ENCODE assay signal across 12 mouse cellular contexts in the genomic region with DNA sequence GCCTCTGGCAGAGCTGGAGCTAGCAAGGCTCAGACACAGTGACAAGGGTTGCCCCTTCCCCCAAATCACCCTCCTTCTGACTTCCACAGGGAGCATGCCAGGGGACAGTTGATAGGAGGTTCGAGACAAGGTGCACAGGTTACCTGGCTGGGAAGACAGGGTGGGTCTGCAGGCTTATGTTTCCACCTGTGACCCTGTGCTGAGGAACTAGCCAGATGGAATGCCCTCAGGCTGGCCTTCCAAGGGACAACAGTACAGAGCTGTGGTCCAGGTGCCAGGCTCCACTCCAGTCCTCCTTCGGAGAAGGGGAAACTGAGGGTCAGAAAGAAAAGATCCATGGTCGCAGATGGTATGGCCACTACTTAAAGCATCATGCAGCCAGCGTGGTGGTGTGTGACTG.
"Had no signal": no experiment of that assay in that cellular context is flagged by ENCODE, and none has a peak within 500 bp of the region (broad histone marks: within the 10 kb centered on the region; RNA-seq: fewer than 3 reads in every experiment).

No protein-coding gene starts in this region.

- ATAC-seq: intestine, embryonic 16.5 days; liver, embryonic 12.5 days had no signal

- H3K9ac ChIP-seq: heart, embryonic 12.5 days; hindbrain, embryonic 12.5 days; hindbrain, embryonic 15.5 days; kidney, embryonic 15.5 days; limb, embryonic 13.5 days; limb, embryonic 15.5 days; liver, embryonic 12.5 days; liver, embryonic 14.5 days had no signal

- H3K36me3 ChIP-seq: heart, embryonic 10.5 days; heart, embryonic 12.5 days; kidney, embryonic 15.5 days; limb, embryonic 13.5 days; limb, embryonic 15.5 days; liver, embryonic 12.5 days had no signal

- H3K4me3 ChIP-seq: gastrocnemius, adult 2 months; heart, embryonic 10.5 days; heart, embryonic 12.5 days; hindbrain, embryonic 12.5 days; hindbrain, embryonic 15.5 days; kidney, embryonic 15.5 days; limb, embryonic 13.5 days; limb, embryonic 15.5 days; liver, embryonic 12.5 days had no signal

- H3K9me3 ChIP-seq: heart, embryonic 10.5 days; heart, embryonic 12.5 days; hindbrain, embryonic 12.5 days; hindbrain, embryonic 15.5 days; kidney, embryonic 15.5 days; limb, embryonic 13.5 days; limb, embryonic 15.5 days; liver, embryonic 12.5 days had no signal

- H3K27ac ChIP-seq: gastrocnemius, adult 2 months; heart, embryonic 10.5 days; hindbrain, embryonic 12.5 days; kidney, embryonic 15.5 days; kidney, postnatal 0 days; limb, embryonic 13.5 days; limb, embryonic 15.5 days; liver, embryonic 12.5 days; liver, embryonic 14.5 days had no signal

- H3K4me2 ChIP-seq: heart, embryonic 12.5 days; hindbrain, embryonic 12.5 days; kidney, embryonic 15.5 days; limb, embryonic 13.5 days; liver, embryonic 12.5 days had no signal

- H3K4me1 ChIP-seq: kidney, embryonic 15.5 days; liver, embryonic 12.5 days had no signal
